Mouse (Mus musculus) testis, adult 2 months (tissue): ENCODE data around the gene Wdr59. TPM values are rescaled to one million over a fixed set of nuclear protein-coding genes. Genes with fewer than 3 reads are reported as not detected.

Source experiments
- H3K27ac ChIP-seq: fragments of 200-500 bp; 2 replicates; pipeline ENCODE4 v1.5.1; 2012; ENCODE audit warnings: low read depth, low read length; ENCODE audit not compliant: control insufficient read depth, insufficient read depth
- H3K27me3 ChIP-seq: fragments of 200-500 bp; 2 replicates; pipeline ENCODE4 v1.6.1; 2012; ENCODE audit warnings: mild to moderate bottlenecking, low read length, moderate library complexity; ENCODE audit not compliant: control insufficient read depth, insufficient read depth
- H3K36me3 ChIP-seq: fragments of 200-500 bp; 2 replicates; pipeline ENCODE4 v1.6.1; 2012; ENCODE audit warnings: mild to moderate bottlenecking, low read length; ENCODE audit not compliant: control insufficient read depth, insufficient read depth
- H3K4me1 ChIP-seq: fragments of 200-500 bp; 2 replicates; pipeline ENCODE4 v1.6.1; 2012; ENCODE audit warnings: low read length; ENCODE audit not compliant: control insufficient read depth, insufficient read depth
- H3K4me3 ChIP-seq: fragments of 200-500 bp; 2 replicates; pipeline ENCODE4 v1.5.1; 2012; ENCODE audit warnings: low read depth, mild to moderate bottlenecking, low read length, moderate library complexity, mixed read lengths; ENCODE audit not compliant: control insufficient read depth
- CTCF ChIP-seq: fragments of 200-500 bp; IDR thresholded peaks from 2 replicates; pipeline ENCODE4 v1.5.1; 2012; ENCODE audit warnings: low read depth, mild to moderate bottlenecking, inconsistent platforms, low read length, moderate library complexity; ENCODE audit not compliant: control insufficient read depth, insufficient read depth, insufficient replicate concordance
- POLR2A ChIP-seq: fragments of 200-500 bp; IDR thresholded peaks from 2 replicates; pipeline ENCODE4 v1.6.1; 2012; ENCODE audit warnings: low read depth, mild to moderate bottlenecking, inconsistent platforms, low read length, moderate library complexity; ENCODE audit not compliant: control insufficient read depth
- polyA plus RNA-seq: library from polyadenylated mRNA; depleted of rRNA; stranded (reverse); fragments of >200 nt; gene quantifications from 2 replicates; pipeline ENCODE4 v1.2.3, GENCODE M21; 2012; rRNA removed

Wdr59 gene
- polyA plus RNA-seq: 5.4 and 5.8 TPM in 2 replicates

DNA sequence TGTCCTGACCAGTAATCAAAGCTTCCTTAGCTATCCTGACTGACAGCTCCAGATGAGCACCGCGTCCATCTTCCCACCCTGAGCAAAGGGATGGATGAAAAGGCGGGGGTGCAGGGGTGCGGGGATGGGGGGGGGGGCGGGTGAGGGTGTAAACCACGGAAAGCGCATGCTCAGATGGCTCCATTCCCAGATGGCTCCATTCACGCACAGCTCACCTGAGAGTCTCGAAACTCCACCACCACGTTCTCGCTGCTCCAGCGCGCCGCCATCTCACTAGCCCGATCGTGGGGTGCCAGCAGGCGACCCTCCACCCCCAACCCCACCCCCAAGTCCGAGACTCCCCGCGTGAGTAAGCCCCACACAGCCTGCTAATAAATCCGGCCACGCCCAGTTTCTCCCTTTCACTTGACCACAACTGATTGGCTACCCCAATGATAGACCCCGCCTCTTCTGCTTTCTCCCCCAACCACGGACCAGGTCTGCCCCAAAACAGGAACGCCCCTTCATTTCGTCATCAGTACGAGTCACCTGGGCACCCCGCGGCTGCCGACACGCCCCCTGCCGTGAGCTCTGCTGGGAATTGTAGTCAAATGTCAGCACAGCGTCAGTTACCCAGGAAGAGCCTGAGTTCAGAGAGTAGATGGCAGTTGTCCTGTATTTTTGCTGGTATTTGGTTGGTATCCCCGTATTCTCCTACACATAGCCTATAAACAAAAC lies at the start of gene Wdr59:
Wdr59 (minus strand) TSS at position 380 of the 717 bp plus-strand sequence.
- peak within 1 kb of the TSS; percentile 87 for H3K27ac ChIP-seq

DNA sequence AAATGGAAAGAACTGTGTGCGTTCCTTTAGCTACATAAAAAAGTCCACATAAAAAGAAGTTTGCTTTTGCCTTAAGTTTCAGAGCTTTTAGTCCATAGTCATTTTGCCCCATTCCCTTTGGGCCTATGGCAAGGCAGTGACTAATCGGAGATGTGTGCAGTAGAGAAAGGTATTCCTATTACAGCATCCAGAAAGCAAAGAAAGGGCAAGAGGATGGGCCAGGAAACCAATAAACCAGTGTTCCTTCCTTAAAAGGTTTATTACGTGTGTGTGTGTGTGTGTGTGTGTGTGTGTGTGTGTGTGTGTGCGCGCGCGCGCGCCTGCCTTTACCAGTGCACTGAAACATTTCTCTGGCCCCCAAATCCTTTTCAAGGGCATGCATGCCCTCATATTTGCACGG lies 49.8 kb upstream of the Wdr59 start:
- H3K27ac ChIP-seq: no peak overlapping the region
- no peaks in the 10 kb centered on the region for H3K36me3 ChIP-seq
- H3K27me3 ChIP-seq: no peaks in the 10 kb centered on the region
- H3K4me3 ChIP-seq: no peak overlapping the region
- TF ChIP-seq POLR2A (no peak), CTCF (no peak)
- H3K4me1 ChIP-seq: peaks cover 12% of the 10 kb centered on the region

More for the DNA sequence above, at the start of gene Wdr59:
- H3K36me3 ChIP-seq: no peaks in the 10 kb centered on the region
- H3K27me3 ChIP-seq: no peaks in the 10 kb centered on the region
- TF ChIP-seq CTCF (no peak), POLR2A (peak; percentile 65; the same call in 1 of the 2 replicates)
- H3K4me1 ChIP-seq: peaks cover 4% of the 10 kb centered on the region; the same call in 1 of the 2 replicates
- H3K4me3 ChIP-seq: peak within 1 kb of the TSS; percentile 91

DNA sequence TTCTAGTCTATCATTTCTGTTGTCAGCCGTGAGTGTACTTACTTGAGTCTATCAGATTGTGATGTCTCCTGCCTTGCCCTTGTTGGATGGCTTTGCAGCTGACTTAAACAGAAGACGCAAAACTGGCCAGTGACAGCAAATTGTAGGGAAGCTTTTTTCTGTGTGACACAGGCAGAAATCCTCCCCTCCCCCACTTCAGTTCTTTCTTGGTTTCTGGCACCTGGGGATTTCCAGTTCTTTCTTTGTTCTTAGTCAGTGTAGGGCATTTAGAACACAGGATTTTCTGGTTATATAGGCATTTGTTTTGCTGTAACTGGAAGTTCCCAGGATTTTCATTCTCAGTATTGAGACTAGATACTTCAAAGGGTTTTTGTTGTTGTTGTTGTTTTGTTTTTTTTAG lies 48.5 kb upstream of the Wdr59 start:
- peaks cover 12% of the 10 kb centered on the region for H3K4me1 ChIP-seq
- H3K36me3 ChIP-seq: no peaks in the 10 kb centered on the region
- no peak for TF ChIP-seq CTCF
- TF ChIP-seq POLR2A: no peak
- no peaks in the 10 kb centered on the region for H3K27me3 ChIP-seq
- no peak overlapping the region for H3K4me3 ChIP-seq
- no peak overlapping the region; the same call in 1 of the 2 replicates for H3K27ac ChIP-seq

DNA sequence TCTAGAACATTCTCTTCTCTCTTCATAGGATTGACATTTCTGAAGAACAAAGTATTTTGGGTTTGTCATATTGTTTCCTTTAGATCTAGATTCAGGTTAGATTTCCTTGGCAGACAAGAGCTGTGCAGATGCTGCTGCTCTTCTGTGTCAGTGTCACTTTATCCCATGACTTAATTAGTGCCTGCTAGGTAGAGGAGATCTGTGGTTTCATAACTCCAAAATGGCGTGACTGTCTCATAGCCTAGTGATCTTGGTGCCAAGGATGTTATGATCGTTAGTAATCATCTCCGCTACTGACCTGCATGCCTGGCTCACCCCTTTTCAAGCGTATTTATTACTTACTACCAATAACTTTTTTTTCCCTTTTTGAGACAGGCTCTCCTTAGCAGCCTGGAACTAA lies 48.0 kb upstream of the Wdr59 start:
- H3K36me3 ChIP-seq: no peaks in the 10 kb centered on the region
- H3K27ac ChIP-seq: no peak overlapping the region
- no peak for TF ChIP-seq POLR2A
- no peak for TF ChIP-seq CTCF
- peaks cover 12% of the 10 kb centered on the region for H3K4me1 ChIP-seq
- no peak overlapping the region for H3K4me3 ChIP-seq
- H3K27me3 ChIP-seq: no peaks in the 10 kb centered on the region

DNA sequence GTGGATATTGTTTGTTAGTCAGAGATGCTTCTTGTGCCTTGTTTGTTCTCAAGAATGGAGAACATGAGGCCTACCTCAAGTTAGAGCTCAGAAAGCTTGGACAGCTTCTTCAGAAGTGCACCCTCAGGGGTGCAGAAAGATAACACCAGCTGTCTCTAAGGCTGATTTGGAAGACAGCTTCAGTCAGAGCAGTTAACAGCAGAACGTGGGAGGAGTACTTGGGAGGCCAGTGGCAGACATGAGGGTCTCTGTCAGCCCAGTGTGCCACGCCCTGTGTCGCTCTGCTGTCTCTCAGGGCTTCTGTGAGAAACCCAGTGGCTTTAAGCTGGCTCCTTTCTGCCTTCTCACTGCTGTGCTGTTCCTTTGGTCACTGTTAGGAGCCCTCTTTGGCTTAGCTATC lies 46.1 kb upstream of the Wdr59 start:
- peaks cover 2% of the 10 kb centered on the region; the same call in 1 of the 2 replicates for H3K4me1 ChIP-seq
- H3K27me3 ChIP-seq: no peaks in the 10 kb centered on the region
- no peak overlapping the region for H3K27ac ChIP-seq
- TF ChIP-seq CTCF: no peak
- TF ChIP-seq POLR2A: no peak
- H3K36me3 ChIP-seq: no peaks in the 10 kb centered on the region
- H3K4me3 ChIP-seq: no peak overlapping the region

DNA sequence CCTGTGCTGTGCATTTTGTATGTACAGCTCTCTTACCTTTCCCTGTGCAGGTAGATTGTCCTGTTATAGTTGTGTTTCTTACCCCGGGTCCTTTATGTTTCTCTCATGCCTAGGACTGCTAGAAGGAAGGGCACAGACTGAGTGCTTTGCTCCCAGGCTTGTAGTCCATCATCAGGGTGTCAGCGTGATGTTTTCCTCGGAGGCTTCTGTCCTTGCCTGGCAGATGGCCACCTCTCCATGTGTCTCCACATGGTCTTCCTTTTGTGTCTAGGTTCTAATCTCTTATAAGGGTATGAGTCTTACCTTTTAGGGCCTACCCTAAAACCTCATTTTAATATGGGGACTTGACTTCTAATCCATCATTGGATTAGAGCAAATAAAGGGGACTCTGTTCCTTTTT lies 45.7 kb upstream of the Wdr59 start:
- Histone ChIP-seq H3K4me1 (peaks cover 2% of the 10 kb centered on the region; the same call in 1 of the 2 replicates), H3K4me3 (no peak overlapping the region), H3K27me3 (no peaks in the 10 kb centered on the region), H3K36me3 (no peaks in the 10 kb centered on the region), H3K27ac (no peak overlapping the region)
- TF ChIP-seq POLR2A: no peak
- TF ChIP-seq CTCF: no peak

DNA sequence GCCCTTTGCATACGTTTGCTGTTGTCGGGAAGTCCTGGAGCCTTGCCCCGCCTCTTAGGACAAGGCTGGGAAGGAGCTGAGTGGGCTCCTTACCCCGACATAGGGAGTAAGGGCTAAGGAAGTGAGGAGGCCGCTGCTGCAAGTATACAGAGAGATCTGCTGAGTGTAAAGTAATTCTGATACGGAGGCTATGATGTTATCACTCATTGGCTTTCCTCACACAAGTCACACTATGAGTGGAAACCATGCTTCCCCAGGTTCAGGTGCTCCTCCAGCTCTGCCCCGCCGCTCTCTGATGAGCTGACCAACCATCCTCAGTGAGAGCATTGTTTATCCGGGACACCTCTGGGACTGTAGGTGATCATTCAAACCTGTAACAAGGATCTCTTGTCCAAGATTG lies 44.4 kb upstream of the Wdr59 start:
- Histone ChIP-seq H3K4me1 (no peaks in the 10 kb centered on the region), H3K27ac (no peak overlapping the region), H3K27me3 (no peaks in the 10 kb centered on the region), H3K4me3 (no peak overlapping the region), H3K36me3 (no peaks in the 10 kb centered on the region)
- no peak for TF ChIP-seq CTCF
- no peak for TF ChIP-seq POLR2A
